Mouse (Mus musculus) intestine, postnatal 0 days (tissue): ENCODE measurements around the gene Selenow. TPM values are rescaled to one million over a fixed set of nuclear protein-coding genes. Genes with fewer than 3 reads are reported as not detected.

ENCODE experiments used
- ATAC-seq: fragments of 200-750 bp; cut with Nextera tagmentation; 2 replicates; pipeline ENCODE4 v1.8.0; 2017; ENCODE audit warnings: mild to moderate bottlenecking, moderate TSS enrichment, moderate library complexity
- H3K27ac ChIP-seq: fragments of 300-500 bp; sonication (generic); 2 replicates; pipeline ENCODE4 v1.5.1; 2014; ENCODE audit warnings: mild to moderate bottlenecking, low read depth, low read length, moderate library complexity
- H3K27me3 ChIP-seq: fragments of 300-500 bp; sonication (generic); replicated peaks from 2 replicates; pipeline ENCODE4 v1.6.1; 2014; ENCODE audit warnings: low read length, mixed read lengths; ENCODE audit not compliant: control insufficient read depth, insufficient read depth
- H3K36me3 ChIP-seq: fragments of 300-500 bp; sonication (generic); 2 replicates; pipeline ENCODE4 v1.6.1; 2014; ENCODE audit warnings: mild to moderate bottlenecking, moderate library complexity; ENCODE audit not compliant: control insufficient read depth, insufficient read depth
- H3K4me1 ChIP-seq: fragments of 300-500 bp; sonication (generic); replicated peaks from 2 replicates; pipeline ENCODE4 v1.6.1; 2014; ENCODE audit warnings: antibody characterized with exemption, low read length, mixed read lengths; ENCODE audit not compliant: control insufficient read depth, insufficient read depth
- H3K4me2 ChIP-seq: fragments of 300-500 bp; sonication (generic); replicated peaks from 2 replicates; pipeline ENCODE4 v1.6.1; 2014; ENCODE audit warnings: low read depth, mild to moderate bottlenecking, moderate library complexity
- H3K4me3 ChIP-seq: fragments of 300-500 bp; sonication (generic); 2 replicates; pipeline ENCODE4 v1.5.1; 2014; ENCODE audit warnings: low read depth, low read length
- H3K9ac ChIP-seq: fragments of 300-500 bp; sonication (generic); 2 replicates; pipeline ENCODE4 v1.6.1; 2014; ENCODE audit warnings: mild to moderate bottlenecking, low read depth, low read length
- H3K9me3 ChIP-seq: fragments of 300-500 bp; sonication (generic); 2 replicates; pipeline ENCODE4 v1.6.1; 2016; ENCODE audit warnings: mixed run types; ENCODE audit not compliant: control insufficient read depth
- CTCF ChIP-seq: sonication (generic); IDR thresholded peaks from 2 replicates; pipeline ENCODE4 v1.5.1; 2016; ENCODE audit warnings: low read depth, mild to moderate bottlenecking, control low read depth, antibody characterized with exemption, moderate library complexity
- WGBS: fragments of 180-500 bp; shearing (Covaris S2); extraction: QIAGEN DNeasy Blood & Tissue Kit; methylation state at CpG from one replicate; pipeline ENCODE4 v1.1.7; 2014; 5-methylcytosine and 5-hydroxymethylcytosine counted together
- polyA plus RNA-seq: library from polyadenylated mRNA; unstranded; fragments of >200 nt; fragmentation: Nextera tagmentation; extraction: Ambion mirVana; gene quantifications from 2 replicates; pipeline ENCODE4 v1.2.1, GENCODE M21; 2015

Selenow gene
- polyA plus RNA-seq, 1 experiment from 2014 or later = 814 TPM

DNA sequence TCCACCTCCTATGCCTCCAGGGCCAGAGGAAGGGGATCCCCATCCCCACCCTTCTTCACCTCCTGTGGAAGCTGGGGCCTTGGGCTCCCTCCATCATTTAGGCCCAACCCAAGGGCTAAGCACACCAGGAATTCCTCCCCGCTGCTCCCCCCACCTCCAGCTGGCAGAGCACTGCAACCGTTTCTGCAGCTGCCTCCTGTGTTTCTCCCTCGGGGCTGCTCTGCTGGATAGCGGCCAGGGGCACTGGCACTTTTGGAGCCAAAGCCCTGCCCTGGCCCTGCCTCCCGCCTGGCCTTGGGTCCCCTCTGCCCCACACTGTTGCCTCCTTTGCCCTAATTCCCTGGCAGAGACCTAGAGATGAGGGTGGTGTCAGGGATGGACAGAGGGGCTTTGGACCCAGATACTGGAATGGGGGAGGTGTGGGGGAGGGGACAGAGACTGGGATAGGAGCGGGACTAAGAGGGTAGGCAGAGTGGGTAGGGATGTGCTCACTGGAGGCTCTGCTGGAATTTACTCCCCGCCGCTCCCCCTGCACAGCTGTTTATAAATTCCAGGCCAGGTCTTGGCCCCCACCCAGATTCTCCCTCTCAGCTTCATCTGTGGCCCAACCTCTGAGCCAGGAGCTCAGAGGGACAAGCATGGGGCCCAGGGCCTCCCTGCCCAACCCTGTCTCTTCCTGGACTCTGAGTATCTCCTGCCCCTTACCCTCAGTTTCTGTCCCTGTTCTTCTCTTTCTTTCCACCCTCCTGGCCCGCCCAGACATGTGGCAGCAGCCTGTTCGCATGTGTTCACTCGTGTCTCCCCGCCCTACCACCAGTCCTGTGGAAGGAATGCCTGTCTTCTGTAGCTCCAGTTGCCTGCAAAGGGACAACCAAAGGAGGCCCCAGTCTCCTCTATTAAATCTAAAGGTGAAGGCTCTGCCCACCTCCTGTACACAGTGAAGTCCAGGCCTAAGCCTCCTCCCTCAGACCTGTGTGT is 40.4 kb upstream of the Selenow start:
- WGBS = 31% methylated on average over 12 of the region's 12 CpGs
- Histone ChIP-seq H3K36me3 (peaks cover 9% of the 10 kb centered on the region; the same call in 1 of the 2 replicates), H3K9ac (no peak overlapping the region), H3K4me1 (peaks cover 8% of the 10 kb centered on the region; the same call in 1 of the 2 replicates), H3K4me3 (no peak overlapping the region), H3K4me2 (0 out of 2 replicates have a peak overlapping the region, but pooled peaks have one; percentile 27), H3K9me3 (no peaks in the 10 kb centered on the region), H3K27ac (peak overlapping the region; percentile 75), H3K27me3 (no peaks in the 10 kb centered on the region)
- TF ChIP-seq CTCF = no peak
- peak; percentile 49; the same call in 1 of the 2 replicates for ATAC-seq

- Histone ChIP-seq H3K9me3 (no peaks in the 10 kb centered on the region), H3K36me3 (peaks cover 16% of the 10 kb centered on the region; the same call in 1 of the 2 replicates), H3K27ac (0 out of 2 replicates have a peak overlapping the region, but pooled peaks have one; percentile 75), H3K4me1 (peaks cover 8% of the 10 kb centered on the region; the same call in 1 of the 2 replicates), H3K4me3 (no peak overlapping the region), H3K4me2 (no peak overlapping the region; the same call in 1 of the 2 replicates), H3K9ac (no peak overlapping the region), H3K27me3 (no peaks in the 10 kb centered on the region)
- 81% methylated on average over 7 of the region's 7 CpGs for WGBS
- ATAC-seq = no peak
- no peak for TF ChIP-seq CTCF
Measured at GRCm38 (mm10) chr7:15961798-15962197, 39.6 kb upstream of the Selenow start.

DNA sequence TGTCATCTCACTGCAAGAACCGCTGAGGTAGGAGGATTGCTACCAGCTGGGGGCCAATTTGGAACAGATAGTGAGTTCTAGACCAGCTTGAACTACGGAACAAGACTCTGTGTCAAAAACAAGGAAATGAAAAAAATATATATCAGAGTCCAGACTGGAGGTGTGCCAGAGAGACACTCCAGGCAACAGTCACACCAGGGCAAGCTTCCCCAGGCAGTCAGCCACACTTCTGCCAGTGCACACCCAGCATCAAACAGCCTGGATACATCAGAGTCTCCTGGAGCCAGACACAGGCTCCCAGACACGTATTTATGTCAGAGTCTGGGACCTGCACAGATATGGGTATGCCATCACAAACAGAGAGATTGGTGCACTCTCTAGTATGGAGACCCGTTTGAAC is 39.0 kb upstream of the Selenow start:
- Histone ChIP-seq H3K9ac (no peak overlapping the region), H3K36me3 (peaks cover 18% of the 10 kb centered on the region; the same call in 1 of the 2 replicates), H3K27me3 (no peaks in the 10 kb centered on the region), H3K4me3 (no peak overlapping the region), H3K27ac (no peak overlapping the region), H3K4me2 (no peak overlapping the region), H3K9me3 (no peaks in the 10 kb centered on the region), H3K4me1 (peaks cover 8% of the 10 kb centered on the region; the same call in 1 of the 2 replicates)
- TF ChIP-seq CTCF = no peak
- WGBS = 46% methylated on average over 4 of the region's 4 CpGs
- ATAC-seq = no peak

DNA sequence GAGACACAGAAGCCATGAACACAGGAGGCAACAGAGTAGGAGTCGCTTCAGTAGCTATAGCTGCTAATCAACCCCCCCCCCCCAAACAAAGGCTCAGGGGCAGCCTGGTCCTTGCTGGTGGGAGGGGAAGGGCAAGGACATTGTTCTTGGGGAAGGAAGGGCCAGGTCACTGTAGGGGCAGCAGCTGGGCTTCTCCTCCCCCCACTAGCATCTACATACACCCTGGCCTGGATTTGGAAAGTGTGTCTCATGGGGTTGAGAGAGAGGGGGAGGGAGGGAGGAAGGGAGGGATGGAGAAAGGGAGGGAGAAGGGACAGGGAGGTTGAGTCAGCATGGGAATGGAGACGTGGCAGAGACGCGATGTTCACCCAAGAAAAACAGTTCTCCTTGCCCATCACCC is 38.5 kb upstream of the Selenow start:
- no peaks in the 10 kb centered on the region for H3K27me3 ChIP-seq
- H3K9me3 ChIP-seq = no peaks in the 10 kb centered on the region
- H3K36me3 ChIP-seq = peaks cover 18% of the 10 kb centered on the region; the same call in 1 of the 2 replicates
- H3K27ac ChIP-seq = no peak overlapping the region; the same call in 1 of the 2 replicates
- no peak overlapping the region for H3K4me3 ChIP-seq
- WGBS = 40% methylated on average over 4 of the region's 4 CpGs
- no peak for ATAC-seq
- H3K9ac ChIP-seq = no peak overlapping the region
- no peak for TF ChIP-seq CTCF
- no peak overlapping the region for H3K4me2 ChIP-seq
- H3K4me1 ChIP-seq = peaks cover 8% of the 10 kb centered on the region; the same call in 1 of the 2 replicates

DNA sequence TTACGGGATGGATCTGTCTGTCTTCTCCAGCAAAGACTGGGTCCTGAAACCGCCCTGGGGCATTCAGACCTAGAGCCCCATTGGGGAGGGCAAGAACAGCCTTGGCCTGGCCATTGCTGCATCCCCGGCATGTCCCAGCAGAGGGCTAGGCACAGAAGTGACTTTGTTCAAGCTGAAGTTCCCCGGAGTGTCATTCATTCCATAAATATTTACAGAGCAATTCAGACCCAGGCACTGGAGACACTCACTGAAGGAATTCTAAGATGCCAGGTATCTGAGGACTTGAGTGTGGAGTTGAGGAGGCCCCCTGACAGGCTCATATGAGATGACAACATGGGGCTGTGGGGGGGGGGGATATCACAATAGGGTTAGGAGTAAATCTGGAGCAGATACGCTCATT is 33.9 kb upstream of the Selenow start:
- Histone ChIP-seq H3K9ac (no peak overlapping the region), H3K27me3 (no peaks in the 10 kb centered on the region), H3K4me2 (no peak overlapping the region), H3K36me3 (peaks cover 28% of the 10 kb centered on the region; the same call in 1 of the 2 replicates), H3K4me1 (no peaks in the 10 kb centered on the region; the same call in 1 of the 2 replicates), H3K27ac (no peak overlapping the region), H3K4me3 (no peak overlapping the region), H3K9me3 (no peaks in the 10 kb centered on the region)
- ATAC-seq = no peak
- TF ChIP-seq CTCF = peak; percentile 34
- WGBS = 57% methylated on average over 5 of the region's 5 CpGs

DNA sequence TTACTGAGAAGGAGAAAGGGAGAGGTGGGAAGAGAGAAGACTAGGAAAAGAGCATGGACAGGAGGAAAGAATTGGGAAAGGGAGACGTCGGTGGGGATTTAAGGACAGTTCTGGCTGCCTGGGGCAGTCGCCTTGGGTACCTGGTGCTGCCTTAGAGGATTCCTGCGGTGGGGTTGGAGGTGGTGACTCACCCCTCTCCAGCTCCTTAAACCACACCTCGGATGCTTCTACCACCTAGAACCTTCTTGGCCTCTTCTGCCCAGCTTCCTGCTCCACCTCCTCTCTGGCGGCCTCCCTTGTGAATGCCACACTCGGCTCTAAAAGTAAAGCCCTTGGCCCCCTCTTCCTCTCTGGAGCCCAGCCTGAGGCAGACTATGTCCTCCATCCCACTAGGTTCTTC is 33.3 kb upstream of the Selenow start:
- H3K9me3 ChIP-seq = no peaks in the 10 kb centered on the region
- no peaks in the 10 kb centered on the region; the same call in 1 of the 2 replicates for H3K4me1 ChIP-seq
- no peak overlapping the region for H3K4me3 ChIP-seq
- peak overlapping the region; percentile 50 for H3K4me2 ChIP-seq
- peaks cover 31% of the 10 kb centered on the region; the same call in 1 of the 2 replicates for H3K36me3 ChIP-seq
- H3K9ac ChIP-seq = no peak overlapping the region
- no peaks in the 10 kb centered on the region for H3K27me3 ChIP-seq
- TF ChIP-seq CTCF = no peak
- WGBS = 33% methylated on average over 7 of the region's 7 CpGs
- no peak overlapping the region; the same call in 1 of the 2 replicates for H3K27ac ChIP-seq
- ATAC-seq = no peak
